Mouse (Mus musculus) heart, adult 11 months (tissue): Measurements from ENCODE around the gene Mmd2.

Source experiments
- DNase-seq: peaks from one replicate; pipeline ENCODE4 v3.0.0; 2022

Gene Mmd2

GRCm38 (mm10) chr5:142604379-142604778, 4.2 kb downstream of the Mmd2 start:
- no peak for DNase-seq

GRCm38 (mm10) chr5:142597648-142598390, 10.8 kb downstream of the Mmd2 start:
- DNase-seq = no peak

GRCm38 (mm10) chr5:142596723-142597122, 11.9 kb downstream of the Mmd2 start:
- no peak for DNase-seq

- no peak for DNase-seq
Observed at GRCm38 (mm10) chr5:142595698-142596097, 12.9 kb downstream of the Mmd2 start.

GRCm38 (mm10) chr5:142590953-142591616, 17.5 kb downstream of the Mmd2 start:
- DNase-seq = no peak

- no peak for DNase-seq
Observed at GRCm38 (mm10) chr5:142583616-142584126, 24.9 kb downstream of the Mmd2 start.

- DNase-seq = no peak
Observed at GRCm38 (mm10) chr5:142581517-142581916, 27.1 kb downstream of the Mmd2 start.

- no peak for DNase-seq
Observed at GRCm38 (mm10) chr5:142578192-142578591, 30.4 kb downstream of the Mmd2 start.

- peak; percentile 67 for DNase-seq
Observed at GRCm38 (mm10) chr5:142576832-142577231, 31.8 kb downstream of the Mmd2 start.

GRCm38 (mm10) chr5:142574323-142575057, 34.1 kb downstream of the Mmd2 start:
- no peak for DNase-seq

- DNase-seq = no peak
Observed at GRCm38 (mm10) chr5:142564606-142565005, 44.0 kb downstream of the Mmd2 start.

- DNase-seq = no peak
Observed at GRCm38 (mm10) chr5:142560261-142560660, 48.3 kb downstream of the Mmd2 start.

- no peak for DNase-seq
Observed at GRCm38 (mm10) chr5:142557397-142558067, 51.1 kb downstream of the Mmd2 start.

GRCm38 (mm10) chr5:142556721-142557120, 51.9 kb downstream of the Mmd2 start:
- DNase-seq = no peak

GRCm38 (mm10) chr5:142555866-142556265, 52.7 kb downstream of the Mmd2 start:
- DNase-seq = no peak

GRCm38 (mm10) chr5:142550706-142551652, 57.6 kb downstream of the Mmd2 start, which contains the start of gene Radil:
Gene Radil, minus strand, starts transcription at chr5:142551098.
- peak; percentile 99 for DNase-seq

- peak; percentile 95 for DNase-seq
Observed at GRCm38 (mm10) chr5:142549961-142550705, 58.5 kb downstream of the Mmd2 start.

- DNase-seq = no peak
Observed at GRCm38 (mm10) chr5:142549441-142549840, 59.2 kb downstream of the Mmd2 start.

GRCm38 (mm10) chr5:142547066-142547465, 61.5 kb downstream of the Mmd2 start:
- no peak for DNase-seq

- DNase-seq = no peak
Observed at GRCm38 (mm10) chr5:142546344-142546743, 62.3 kb downstream of the Mmd2 start.
